Mouse (Mus musculus) mature B cell (primary cell): ENCODE data around the gene Me1.

ENCODE experiments used
- in situ Hi-C: fragments of 300-500 bp; cut with MboI; formaldehyde crosslinking; loops from 2 replicates; pipeline ENCODE4 v1.14.3; 2019

The Me1 gene

GRCm38 (mm10) chr9:86549637-86550162 lies 146.1 kb downstream of the Me1 start:
- in situ Hi-C loops = no loop called here

GRCm38 (mm10) chr9:86544559-86544958 lies 151.2 kb downstream of the Me1 start:
- in situ Hi-C loops = no loop called here

GRCm38 (mm10) chr9:86543451-86543850 lies 152.3 kb downstream of the Me1 start:
- in situ Hi-C loops = no loop called here

GRCm38 (mm10) chr9:86534071-86534470 lies 161.7 kb downstream of the Me1 start:
- in situ Hi-C loops = no loop called here
